Mouse (Mus musculus) embryonic fibroblast, embryonic 13.5 days (primary cell): ENCODE measurements around the gene Epha8. TPM values are rescaled to one million over a fixed set of nuclear protein-coding genes. Genes with fewer than 3 reads are reported as not detected.

ENCODE experiments used
- H3K27ac ChIP-seq: 2 replicates; pipeline ENCODE4 v1.5.1; 2012; ENCODE audit warnings: low read length, control low read depth, inconsistent platforms; ENCODE audit not compliant: insufficient read depth
- H3K4me1 ChIP-seq: 2 replicates; pipeline ENCODE4 v1.6.1; 2011; ENCODE audit warnings: low read length; ENCODE audit not compliant: control insufficient read depth, insufficient read depth
- H3K4me3 ChIP-seq: 2 replicates; pipeline ENCODE4 v1.5.1; 2011; ENCODE audit warnings: mild to moderate bottlenecking, control low read depth, low read length; ENCODE audit not compliant: insufficient read depth
- CTCF ChIP-seq: IDR thresholded peaks from 2 replicates; pipeline ENCODE4 v1.5.1; 2011; ENCODE audit warnings: mild to moderate bottlenecking, control low read depth, low read length, moderate library complexity, borderline replicate concordance; ENCODE audit not compliant: insufficient read depth
- POLR2A ChIP-seq: IDR thresholded peaks from 2 replicates; pipeline ENCODE4 v1.6.1; 2011; ENCODE audit warnings: low read depth, mild to moderate bottlenecking, control low read depth, low read length, moderate library complexity
- polyA plus RNA-seq: library from polyadenylated mRNA; stranded (reverse); fragments of >200 nt; gene quantifications from 2 replicates; pipeline ENCODE4 v1.2.4, GENCODE M21; 2011; ENCODE audit warnings: low read depth; ENCODE audit not compliant: missing spikeins, insufficient read length

The Epha8 gene
- polyA plus RNA-seq, 1 experiment = not detected

DNA sequence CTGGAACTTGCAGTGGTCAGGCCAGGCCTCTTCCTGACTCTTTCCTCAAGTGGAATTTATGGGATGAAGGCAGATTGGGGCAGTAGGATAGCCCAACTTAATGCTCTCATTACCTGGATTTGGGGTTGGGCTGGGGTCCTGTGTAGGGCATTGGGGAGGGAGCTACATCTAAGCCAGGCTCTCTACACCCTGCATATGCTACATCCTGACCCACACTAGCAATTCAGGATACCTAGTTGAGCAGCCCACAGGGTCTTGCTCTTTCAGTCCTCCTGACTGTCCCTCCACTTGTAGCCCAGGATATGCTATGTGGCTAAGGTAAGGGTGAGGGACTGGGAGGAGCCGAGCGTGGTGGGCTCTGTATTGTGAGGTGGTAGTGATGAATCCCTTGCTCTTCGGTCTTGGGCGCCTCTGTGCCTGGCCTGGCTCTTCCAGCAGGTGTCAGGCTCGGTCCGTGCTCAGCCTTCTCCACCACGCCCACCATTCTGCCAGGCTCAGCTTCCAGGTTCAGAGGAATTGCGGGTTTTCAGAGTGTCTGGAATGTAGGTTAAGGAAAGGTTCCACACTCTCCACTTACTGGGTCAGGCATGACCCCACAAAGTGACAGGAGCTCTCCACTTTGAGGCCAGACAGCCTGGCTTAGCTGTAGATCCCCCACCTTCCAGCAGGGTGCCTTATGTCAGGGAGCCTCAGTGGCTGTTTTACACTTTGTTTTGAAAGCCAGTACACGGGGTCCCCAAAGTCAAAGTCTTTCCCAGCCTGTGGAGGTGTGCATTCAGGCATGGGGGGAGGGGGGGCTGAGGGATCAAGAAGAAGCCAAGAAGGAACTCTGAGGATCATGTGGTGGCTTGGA, 62.7 kb downstream of the Epha8 start:
- Histone ChIP-seq H3K27ac (no peak overlapping the region), H3K4me1 (no peaks in the 10 kb centered on the region), H3K4me3 (no peak overlapping the region)
- TF ChIP-seq CTCF = peak; percentile 96
- TF ChIP-seq POLR2A = no peak

DNA sequence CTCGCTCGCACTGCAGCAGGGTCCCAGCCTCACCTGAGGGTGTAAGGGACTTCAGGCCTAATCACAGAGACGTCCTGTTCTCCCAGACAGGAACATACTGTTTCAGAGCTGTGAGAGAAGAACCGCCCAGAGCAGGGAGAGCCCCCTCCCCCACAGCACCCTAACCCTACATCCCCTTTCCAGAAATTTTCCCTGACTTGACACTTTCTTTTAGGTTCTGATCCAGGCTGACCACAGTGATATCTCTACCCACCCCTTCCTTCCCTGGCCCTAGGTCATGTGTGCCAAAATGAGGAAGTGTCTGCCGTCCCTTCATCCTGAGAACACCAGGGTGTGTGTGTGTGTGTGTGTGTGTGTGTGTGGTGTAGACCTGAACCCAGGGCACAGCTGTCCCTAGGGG, 63.8 kb downstream of the Epha8 start, which contains the start of gene C1qc:
Gene C1qc (minus strand): TSS at position 255 of the 400 bp plus-strand sequence.
- H3K4me3 ChIP-seq = no peak within 1 kb of the TSS
- no peak within 1 kb of the TSS for H3K27ac ChIP-seq
- no peaks in the 10 kb centered on the region for H3K4me1 ChIP-seq
- TF ChIP-seq POLR2A (no peak), CTCF (no peak)

DNA sequence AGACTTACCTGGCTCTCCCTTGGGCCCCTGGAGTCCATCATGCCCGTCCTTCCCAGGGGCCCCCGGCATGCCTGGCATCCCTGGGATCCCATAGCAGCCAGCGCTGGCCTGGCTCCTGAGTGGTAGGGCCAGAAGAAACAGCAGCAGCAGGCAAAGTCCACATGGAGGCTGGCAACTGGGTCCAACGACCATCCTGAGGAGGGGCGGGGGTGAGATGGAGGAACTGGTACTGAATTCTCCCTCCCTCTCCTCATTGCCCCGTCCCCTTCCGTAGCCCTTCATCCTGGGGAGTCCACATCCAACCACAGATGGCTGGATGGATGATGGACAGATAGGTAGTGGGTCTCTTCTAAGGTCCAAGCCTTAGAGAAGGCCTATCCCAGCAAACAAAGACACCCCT, 64.2 kb downstream of the Epha8 start:
- TF ChIP-seq CTCF (no peak), POLR2A (no peak)

DNA sequence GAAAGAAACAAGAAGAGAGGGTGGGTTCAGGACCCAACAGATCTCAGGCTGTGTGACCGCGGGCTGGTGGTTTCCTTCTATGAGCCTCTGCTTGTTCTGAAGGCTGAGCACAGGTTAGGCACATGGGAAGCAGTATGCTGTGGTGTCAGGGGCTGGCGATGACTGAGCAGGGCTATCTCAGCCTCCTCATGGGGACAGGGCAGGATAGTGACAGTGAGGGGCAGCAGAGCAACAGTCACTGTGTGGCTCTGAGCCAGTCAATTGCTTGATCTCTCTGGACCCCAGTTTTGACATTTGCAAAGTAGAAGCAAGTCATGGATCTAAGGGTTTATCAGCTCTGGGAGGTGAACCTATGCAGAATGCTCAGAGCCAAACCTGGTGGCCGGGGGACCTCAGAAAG, 65.5 kb downstream of the Epha8 start:
- Histone ChIP-seq H3K27ac (no peak overlapping the region), H3K4me3 (no peak overlapping the region), H3K4me1 (no peaks in the 10 kb centered on the region)
- TF ChIP-seq CTCF = no peak
- no peak for TF ChIP-seq POLR2A

More for the DNA sequence above, 64.2 kb downstream of the Epha8 start:
- no peak overlapping the region for H3K4me3 ChIP-seq
- no peak overlapping the region for H3K27ac ChIP-seq
- no peaks in the 10 kb centered on the region for H3K4me1 ChIP-seq

DNA sequence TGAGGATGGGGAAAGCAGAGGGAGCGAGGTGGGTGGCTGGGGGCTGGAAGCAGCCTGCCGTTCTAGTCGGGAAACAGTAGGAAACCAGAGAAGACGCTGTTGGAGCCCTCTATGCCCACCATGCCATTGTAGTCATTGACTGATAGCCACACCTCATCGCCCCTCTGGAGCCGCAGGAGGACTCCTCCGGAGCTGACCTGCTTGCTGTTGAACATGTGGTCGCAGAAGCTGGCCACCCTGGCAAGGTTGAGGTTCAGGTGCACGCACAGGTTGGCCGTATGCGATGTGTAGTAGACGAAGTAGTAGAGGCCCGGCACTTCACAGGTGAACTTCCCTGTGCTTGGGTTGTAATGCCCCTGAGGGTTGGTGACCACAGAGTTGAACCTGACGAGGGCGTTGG, 66.6 kb downstream of the Epha8 start:
- Histone ChIP-seq H3K4me3 (no peak overlapping the region), H3K27ac (no peak overlapping the region), H3K4me1 (no peaks in the 10 kb centered on the region)
- no peak for TF ChIP-seq POLR2A
- no peak for TF ChIP-seq CTCF

DNA sequence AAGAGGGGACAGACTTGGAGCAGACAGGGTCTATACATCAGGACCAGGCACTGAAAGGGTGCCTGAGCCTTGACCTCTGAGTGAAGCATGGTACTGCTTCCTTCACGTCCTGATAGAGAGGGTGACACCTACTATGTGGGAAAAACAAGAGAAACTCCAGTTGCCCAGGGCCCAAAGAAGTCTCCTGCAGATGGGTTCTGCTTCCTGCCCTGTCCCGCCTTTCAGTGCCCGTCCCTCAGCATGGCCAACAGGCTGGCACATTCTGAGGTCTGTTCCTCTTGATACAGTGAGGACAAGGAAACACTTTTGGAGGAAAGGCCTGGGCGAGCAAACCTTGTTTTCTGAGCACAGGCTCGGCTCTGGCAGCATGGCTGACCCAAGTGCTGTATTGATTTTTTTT, 68.9 kb downstream of the Epha8 start:
- Histone ChIP-seq H3K27ac (no peak overlapping the region), H3K4me3 (no peak overlapping the region), H3K4me1 (no peaks in the 10 kb centered on the region)
- TF ChIP-seq POLR2A (no peak), CTCF (no peak)

DNA sequence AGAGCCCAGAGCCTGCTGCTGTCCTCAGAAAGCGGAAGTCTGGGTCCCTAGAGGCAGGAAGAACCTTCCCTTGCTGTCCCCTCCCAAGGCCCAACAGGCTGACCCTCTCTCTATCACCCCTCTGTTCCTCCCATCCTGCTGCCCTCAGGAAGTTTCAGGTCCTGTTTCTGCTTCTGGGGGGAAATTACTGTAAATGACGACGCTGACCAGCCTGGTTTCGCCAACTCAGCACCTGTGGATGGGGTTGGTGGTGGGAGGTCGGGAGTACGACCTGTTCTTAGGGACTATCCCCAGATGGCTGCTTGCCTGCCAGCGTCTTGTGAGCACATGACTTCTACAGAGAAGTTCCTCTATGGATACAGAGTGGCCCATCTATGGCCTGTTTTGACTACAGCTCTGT, 70.5 kb downstream of the Epha8 start, which contains the start of gene C1qb:
Gene C1qb (minus strand): TSS at position 87 of the 400 bp plus-strand sequence.
- no peaks in the 10 kb centered on the region for H3K4me1 ChIP-seq
- TF ChIP-seq POLR2A (no peak), CTCF (no peak)
- H3K4me3 ChIP-seq = no peak within 1 kb of the TSS
- no peak within 1 kb of the TSS for H3K27ac ChIP-seq

Other genes with a start within 250 kb of the Epha8 start
- 36.4 and 44.6 TPM in 2 replicates for gene Ephb2, start 120.8 kb downstream of the Epha8 start, polyA plus RNA-seq
- 1.5 and 10.7 TPM in 2 replicates for gene C1qb, start 70.6 kb downstream of the Epha8 start, polyA plus RNA-seq
- gene C1qc, start 63.8 kb downstream of the Epha8 start, polyA plus RNA-seq = 1.4 and 10.8 TPM in 2 replicates
- gene C1qa, start 58.0 kb downstream of the Epha8 start, polyA plus RNA-seq = 0.48 and 8.9 TPM in 2 replicates
- gene Zbtb40, start 92.0 kb upstream of the Epha8 start, polyA plus RNA-seq = 4.5 and 4.9 TPM in 2 replicates